Mouse (Mus musculus): ENCODE data around the gene Pgm1. TPM values are rescaled to one million over a fixed set of nuclear protein-coding genes. Genes with fewer than 3 reads are reported as not detected.

Pgm1 gene
- polyA plus RNA-seq, 1 experiment from 2014 or later: 52.4 TPM

DNA sequence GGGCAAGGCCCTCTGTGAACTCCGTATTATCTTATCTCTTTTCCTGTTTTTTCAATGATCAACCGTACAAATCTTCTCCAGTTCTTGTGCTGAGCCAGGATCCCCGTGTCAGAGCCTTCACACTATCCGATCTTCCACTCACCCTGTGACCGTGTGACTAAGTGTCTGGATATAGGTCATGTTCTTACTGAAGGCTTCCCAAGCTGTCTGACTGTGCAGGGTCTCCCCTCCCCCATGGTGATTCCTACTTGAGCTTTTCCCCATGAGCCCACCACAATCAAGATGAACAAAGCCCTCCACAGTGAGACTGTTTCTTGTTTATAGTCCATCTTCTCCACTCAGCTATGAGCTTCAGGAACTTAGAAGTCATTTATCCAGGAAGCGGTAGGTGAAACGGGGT, 78.5 kb downstream of the Pgm1 start:
- 0 out of 2 replicates have a peak, but pooled peaks cover 3% of the 10 kb centered on the region for H3K4me1 ChIP-seq (replicated peaks; ENCODE audit: control insufficient read depth, insufficient read depth)
- no peaks in the 10 kb centered on the region for H3K36me3 ChIP-seq (ENCODE audit: control insufficient read depth, insufficient read depth, low read length)
- H3K27ac ChIP-seq (replicated peaks): no peak overlapping the region
- H3K27me3 ChIP-seq (ENCODE audit: control insufficient read depth, insufficient read depth, low read length): no peaks in the 10 kb centered on the region
- ATAC-seq (ENCODE audit: low FRiP score, low TSS enrichment): no peak
- no peak overlapping the region for H3K4me3 ChIP-seq (ENCODE audit: low read depth, low read length)
- TF ChIP-seq EP300 (optimal IDR thresholded peaks at IDR 0.05) (no peak), CTCF (IDR thresholded peaks at IDR 0.05; ENCODE audit: low read depth) (no peak)
- no peaks in the 10 kb centered on the region for H3K9me3 ChIP-seq (ENCODE audit: control insufficient read depth, low read length)
- H3K4me2 ChIP-seq (replicated peaks; ENCODE audit: low read depth): no peak overlapping the region
- WGBS: 70% methylated on average over 7 of the region's 7 CpGs
- H3K9ac ChIP-seq (ENCODE audit: low read length): no peak overlapping the region
- DNase-seq (ENCODE audit: low spot score): no peak

DNA sequence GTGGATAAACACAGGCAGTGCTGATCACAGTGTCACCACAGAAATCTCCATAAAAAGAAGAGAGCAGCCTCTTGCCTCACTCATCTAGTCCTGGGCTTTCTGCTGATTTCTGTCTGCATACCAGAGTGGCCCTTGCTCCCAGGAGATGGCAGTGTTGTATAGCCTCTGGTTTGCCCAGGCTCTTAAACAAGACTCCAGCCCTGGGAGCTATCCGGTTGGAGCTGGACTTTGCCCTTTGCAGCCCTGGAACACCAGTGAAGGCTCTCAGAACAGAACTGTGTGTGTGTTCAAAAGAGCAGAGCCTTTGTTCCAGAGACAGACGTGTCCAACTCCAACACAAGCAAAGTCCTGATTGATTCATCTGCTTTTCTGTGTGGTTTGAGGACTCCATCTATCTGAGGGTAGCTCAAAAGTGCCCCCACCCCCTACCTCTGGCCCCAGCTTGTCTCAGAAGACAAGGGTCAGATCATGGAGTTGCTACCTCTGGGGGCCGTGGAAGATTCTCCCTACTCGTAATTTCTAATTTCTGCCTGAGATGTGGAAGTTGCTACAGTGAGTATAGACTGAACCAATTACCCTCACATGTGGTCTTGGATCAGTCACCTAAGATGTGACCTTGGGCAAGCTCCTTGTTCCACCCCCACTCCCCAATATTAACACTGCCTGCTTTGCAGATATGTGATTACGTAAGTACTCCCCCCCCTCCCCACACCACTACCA, 79.3 kb downstream of the Pgm1 start:
- ATAC-seq (ENCODE audit: low FRiP score, low TSS enrichment) (peak; percentile 96), DNase-seq (ENCODE audit: low spot score) (peak; percentile 89)
- Histone ChIP-seq H3K4me3 (ENCODE audit: low read depth, low read length) (no peak overlapping the region), H3K4me1 (replicated peaks; ENCODE audit: control insufficient read depth, insufficient read depth) (0 out of 2 replicates have a peak, but pooled peaks cover 3% of the 10 kb centered on the region), H3K27me3 (ENCODE audit: control insufficient read depth, insufficient read depth, low read length) (no peaks in the 10 kb centered on the region), H3K9ac (ENCODE audit: low read length) (no peak overlapping the region), H3K27ac (replicated peaks) (peak overlapping the region; percentile 59), H3K36me3 (ENCODE audit: control insufficient read depth, insufficient read depth, low read length) (no peaks in the 10 kb centered on the region), H3K9me3 (ENCODE audit: control insufficient read depth, low read length) (no peaks in the 10 kb centered on the region), H3K4me2 (replicated peaks; ENCODE audit: low read depth) (no peak overlapping the region)
- 35% methylated on average over 5 of the region's 5 CpGs for WGBS
- TF ChIP-seq EP300 (optimal IDR thresholded peaks at IDR 0.05): no peak
- peak; percentile 96 for TF ChIP-seq CTCF (IDR thresholded peaks at IDR 0.05; ENCODE audit: low read depth)

DNA sequence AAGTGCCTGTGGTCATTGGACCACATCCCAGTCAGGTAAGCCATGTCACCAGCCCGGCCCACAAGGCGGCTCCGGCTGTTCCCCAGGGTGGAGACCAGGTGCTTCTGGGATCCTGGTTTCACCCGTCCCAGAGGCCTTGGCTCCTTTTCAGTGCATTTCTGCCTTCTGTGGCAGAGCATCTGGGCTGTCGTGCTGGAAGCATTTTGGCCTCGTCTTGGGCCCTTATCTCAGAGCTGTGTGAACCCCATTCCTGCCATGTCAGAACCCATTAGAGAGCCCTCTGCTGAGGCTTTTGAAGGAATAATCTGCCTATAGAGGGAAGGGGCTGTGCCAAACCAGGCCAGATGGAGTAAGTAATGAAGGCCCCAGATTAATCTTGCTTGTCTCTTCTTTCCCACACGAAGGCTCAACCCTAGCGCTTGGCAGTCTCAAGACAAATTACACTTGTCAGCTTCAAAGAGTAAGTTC, 80.0 kb downstream of the Pgm1 start:
- H3K36me3 ChIP-seq (ENCODE audit: control insufficient read depth, insufficient read depth, low read length): no peaks in the 10 kb centered on the region
- no peak overlapping the region for H3K4me2 ChIP-seq (replicated peaks; ENCODE audit: low read depth)
- no peak overlapping the region for H3K4me3 ChIP-seq (ENCODE audit: low read depth, low read length)
- peak overlapping the region; percentile 59; the same call in 1 of the 2 replicates for H3K27ac ChIP-seq (replicated peaks)
- H3K4me1 ChIP-seq (replicated peaks; ENCODE audit: control insufficient read depth, insufficient read depth): 0 out of 2 replicates have a peak, but pooled peaks cover 3% of the 10 kb centered on the region
- TF ChIP-seq CTCF (IDR thresholded peaks at IDR 0.05; ENCODE audit: low read depth): no peak
- TF ChIP-seq EP300 (optimal IDR thresholded peaks at IDR 0.05): no peak
- no peak overlapping the region for H3K9ac ChIP-seq (ENCODE audit: low read length)
- no peaks in the 10 kb centered on the region for H3K27me3 ChIP-seq (ENCODE audit: control insufficient read depth, insufficient read depth, low read length)
- H3K9me3 ChIP-seq (ENCODE audit: control insufficient read depth, low read length): no peaks in the 10 kb centered on the region
- peak; percentile 66 for ATAC-seq (ENCODE audit: low FRiP score, low TSS enrichment)
- 27% methylated on average over 8 of the region's 8 CpGs for WGBS
- peak; percentile 64 for DNase-seq (ENCODE audit: low spot score)

DNA sequence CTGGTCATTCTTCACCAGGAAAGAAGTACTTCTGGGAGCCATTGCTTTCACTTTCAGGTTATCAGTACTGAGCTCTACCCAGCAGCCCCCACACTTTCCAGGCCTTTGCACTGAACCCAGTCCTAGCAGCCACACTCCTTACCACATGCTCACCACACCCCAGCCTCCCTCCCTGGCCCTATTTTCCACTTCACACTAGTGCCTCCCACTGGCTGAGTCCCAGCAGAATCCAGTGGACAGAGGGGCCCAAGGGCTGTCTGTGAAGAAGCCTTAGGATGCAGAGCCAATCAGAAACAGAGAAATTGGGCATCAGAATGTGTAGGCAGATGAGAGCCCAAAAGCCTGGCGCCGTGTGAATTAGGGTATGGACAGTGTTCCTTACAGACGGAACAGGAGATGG, 81.7 kb downstream of the Pgm1 start:
- Histone ChIP-seq H3K36me3 (ENCODE audit: control insufficient read depth, insufficient read depth, low read length) (no peaks in the 10 kb centered on the region), H3K4me2 (replicated peaks; ENCODE audit: low read depth) (no peak overlapping the region), H3K27me3 (ENCODE audit: control insufficient read depth, insufficient read depth, low read length) (no peaks in the 10 kb centered on the region), H3K4me1 (replicated peaks; ENCODE audit: control insufficient read depth, insufficient read depth) (0 out of 2 replicates have a peak, but pooled peaks cover 3% of the 10 kb centered on the region), H3K4me3 (ENCODE audit: low read depth, low read length) (no peak overlapping the region), H3K9ac (ENCODE audit: low read length) (no peak overlapping the region), H3K9me3 (ENCODE audit: control insufficient read depth, low read length) (no peaks in the 10 kb centered on the region), H3K27ac (replicated peaks) (no peak overlapping the region)
- no peak for DNase-seq (ENCODE audit: low spot score)
- 87% methylated on average over 3 of the region's 3 CpGs for WGBS
- TF ChIP-seq CTCF (IDR thresholded peaks at IDR 0.05; ENCODE audit: low read depth): no peak
- no peak for TF ChIP-seq EP300 (optimal IDR thresholded peaks at IDR 0.05)
- ATAC-seq (ENCODE audit: low FRiP score, low TSS enrichment): no peak

DNA sequence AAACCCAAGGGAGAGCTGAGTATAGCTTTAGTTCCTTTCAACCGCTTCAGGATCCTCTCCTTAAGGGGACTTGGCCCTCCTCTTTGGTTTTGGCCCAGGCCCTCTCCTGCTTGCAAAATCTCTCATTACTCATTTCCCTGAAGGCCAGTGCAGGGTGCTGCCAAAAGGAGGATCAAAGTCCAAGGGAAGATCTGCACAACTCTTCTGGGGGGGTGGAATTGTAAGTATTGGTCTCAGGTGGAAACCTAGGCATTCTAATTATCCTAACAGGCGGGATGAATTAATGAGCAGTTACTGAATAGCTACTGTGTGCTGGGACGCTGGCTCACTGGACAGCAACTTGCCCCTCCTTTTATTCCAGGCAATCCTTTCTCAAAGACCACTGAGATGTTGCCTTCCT, 82.3 kb downstream of the Pgm1 start:
- 50% methylated on average over 3 of the region's 3 CpGs for WGBS
- no peak for ATAC-seq (ENCODE audit: low FRiP score, low TSS enrichment)
- Histone ChIP-seq H3K4me3 (ENCODE audit: low read depth, low read length) (no peak overlapping the region), H3K36me3 (ENCODE audit: control insufficient read depth, insufficient read depth, low read length) (no peaks in the 10 kb centered on the region), H3K4me1 (replicated peaks; ENCODE audit: control insufficient read depth, insufficient read depth) (0 out of 2 replicates have a peak, but pooled peaks cover 3% of the 10 kb centered on the region), H3K4me2 (replicated peaks; ENCODE audit: low read depth) (no peak overlapping the region), H3K9ac (ENCODE audit: low read length) (no peak overlapping the region), H3K27ac (replicated peaks) (no peak overlapping the region), H3K27me3 (ENCODE audit: control insufficient read depth, insufficient read depth, low read length) (no peaks in the 10 kb centered on the region), H3K9me3 (ENCODE audit: control insufficient read depth, low read length) (no peaks in the 10 kb centered on the region)
- TF ChIP-seq CTCF (IDR thresholded peaks at IDR 0.05; ENCODE audit: low read depth) (no peak), EP300 (optimal IDR thresholded peaks at IDR 0.05) (no peak)
- no peak for DNase-seq (ENCODE audit: low spot score)

DNA sequence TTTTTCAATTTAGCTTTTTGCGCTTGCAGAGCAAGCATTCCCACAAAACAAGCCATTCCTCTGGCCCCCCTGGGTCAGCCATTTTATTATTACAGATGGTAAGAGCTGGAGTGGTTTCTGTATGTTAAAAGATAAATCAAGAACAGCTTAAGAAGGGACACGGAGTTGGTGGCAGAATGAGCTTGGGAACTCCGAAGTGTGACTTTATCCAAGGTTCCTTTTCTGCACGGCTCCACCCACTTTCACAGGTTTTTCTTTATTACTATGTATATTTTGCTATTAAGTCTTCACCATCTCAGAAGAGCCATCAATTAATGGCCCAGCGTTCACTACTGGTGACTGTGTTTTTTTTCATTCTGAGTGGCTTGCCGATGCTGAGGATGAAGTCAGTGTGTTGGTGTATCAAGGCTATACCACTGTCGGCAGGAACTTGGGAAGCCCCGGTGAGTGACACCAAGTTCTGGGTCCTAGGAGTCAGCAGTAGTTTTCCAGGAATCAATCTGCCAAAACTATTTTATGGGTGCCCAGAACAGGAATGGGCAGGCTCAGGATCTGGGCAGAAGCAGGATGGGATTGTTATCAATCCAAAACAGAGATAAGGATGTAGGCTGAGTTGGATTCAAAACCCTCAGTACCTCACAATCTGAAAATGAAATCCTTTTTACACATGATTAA, 83.3 kb downstream of the Pgm1 start:
- Histone ChIP-seq H3K4me1 (replicated peaks; ENCODE audit: control insufficient read depth, insufficient read depth) (0 out of 2 replicates have a peak, but pooled peaks cover 3% of the 10 kb centered on the region), H3K27me3 (ENCODE audit: control insufficient read depth, insufficient read depth, low read length) (no peaks in the 10 kb centered on the region), H3K9me3 (ENCODE audit: control insufficient read depth, low read length) (no peaks in the 10 kb centered on the region), H3K9ac (ENCODE audit: low read length) (no peak overlapping the region), H3K4me3 (ENCODE audit: low read depth, low read length) (no peak overlapping the region), H3K36me3 (ENCODE audit: control insufficient read depth, insufficient read depth, low read length) (no peaks in the 10 kb centered on the region), H3K4me2 (replicated peaks; ENCODE audit: low read depth) (no peak overlapping the region), H3K27ac (replicated peaks) (no peak overlapping the region)
- DNase-seq (ENCODE audit: low spot score) (no peak), ATAC-seq (ENCODE audit: low FRiP score, low TSS enrichment) (no peak)
- 78% methylated on average over 8 of the region's 8 CpGs for WGBS
- TF ChIP-seq EP300 (optimal IDR thresholded peaks at IDR 0.05) (no peak), CTCF (IDR thresholded peaks at IDR 0.05; ENCODE audit: low read depth) (no peak)

Data from stomach, postnatal 0 days (tissue).